Mouse (Mus musculus) right cerebral cortex, postnatal 4 days (tissue): ENCODE measurements around the gene Dpp6.
A peak's percentile ranks its signal among the peaks of the same experiment; 100 is the strongest.

Source experiments
- DNase-seq: peaks from one replicate; pipeline ENCODE4 v3.0.0-alpha.2; 2022

Dpp6 gene

DNA sequence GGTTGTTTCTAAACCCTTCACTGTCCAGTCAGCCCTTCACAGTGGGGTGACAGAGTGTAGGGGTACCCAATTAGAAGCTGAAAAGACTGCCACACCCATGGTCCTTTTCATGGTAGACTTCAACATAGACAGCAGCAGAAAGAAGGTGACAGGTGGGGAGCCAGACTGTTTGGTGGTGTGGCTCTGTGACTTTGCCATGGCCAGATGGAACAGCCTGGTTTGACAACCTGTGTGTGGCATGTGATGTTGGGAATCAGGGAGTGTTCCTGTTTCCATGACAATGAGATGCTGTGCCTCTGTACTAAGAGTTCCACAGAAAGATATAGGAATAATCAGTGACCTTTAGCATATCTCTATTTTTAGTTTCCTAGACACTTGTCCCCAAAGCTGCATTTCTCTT lies 386.1 kb downstream of the Dpp6 start:
- no peak for DNase-seq

DNA sequence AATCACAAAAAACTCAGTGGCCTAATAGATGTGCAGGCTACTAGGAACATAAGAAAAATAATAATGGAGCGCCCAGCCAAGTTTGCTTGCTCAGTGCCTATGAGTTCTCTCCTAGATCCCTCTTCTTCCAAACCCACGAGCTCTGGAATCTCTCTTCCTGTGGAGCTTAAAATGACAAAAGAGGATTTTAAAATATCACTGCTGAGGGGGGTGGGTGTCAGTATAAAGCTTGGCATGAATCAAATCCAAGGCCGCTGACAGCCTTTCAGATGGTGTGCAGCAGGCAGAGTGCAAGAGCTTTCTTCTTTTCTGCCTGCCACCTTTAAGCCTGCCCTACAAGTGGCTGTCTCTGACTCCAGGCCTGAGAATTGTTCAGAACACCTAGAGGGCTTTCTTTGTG lies 387.7 kb downstream of the Dpp6 start:
- no peak for DNase-seq

DNA sequence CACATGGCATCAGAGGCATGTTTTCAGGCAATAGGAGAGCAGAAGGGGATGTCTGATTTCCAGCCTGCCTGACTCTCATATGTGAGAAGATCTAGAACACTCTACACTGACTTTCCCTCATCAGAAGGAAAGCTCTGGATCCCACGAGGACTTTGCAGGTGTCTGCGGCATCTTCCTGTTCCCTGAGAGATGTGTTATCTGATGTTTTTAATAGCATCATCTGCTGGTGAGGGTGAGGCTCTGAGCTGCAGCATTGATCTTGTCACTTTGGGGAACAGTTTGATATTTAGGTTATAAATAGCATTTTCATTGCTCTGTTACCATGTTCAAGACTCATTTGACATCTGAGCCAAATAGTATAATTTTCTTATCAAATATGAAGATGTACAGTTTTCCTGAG lies 388.8 kb downstream of the Dpp6 start:
- DNase-seq = no peak

DNA sequence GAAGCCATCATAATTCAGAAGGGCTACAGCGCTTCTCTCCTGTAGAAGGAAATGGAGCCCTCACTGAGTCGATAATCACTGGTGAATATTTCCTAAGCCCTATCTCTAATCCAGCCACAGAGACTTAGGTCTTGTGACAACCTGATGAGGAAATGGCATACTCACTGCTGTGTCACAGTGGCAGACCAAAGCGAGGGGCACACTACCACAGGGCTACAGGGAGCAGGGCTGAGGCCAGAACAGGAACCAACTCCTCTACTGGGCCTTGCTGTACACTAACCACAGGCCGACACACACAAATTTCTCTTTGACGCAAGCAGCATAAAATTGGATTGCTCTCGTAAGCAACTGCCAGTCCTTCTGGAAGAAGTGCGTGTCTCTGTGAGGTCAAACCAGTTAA lies 389.2 kb downstream of the Dpp6 start:
- DNase-seq = no peak

DNA sequence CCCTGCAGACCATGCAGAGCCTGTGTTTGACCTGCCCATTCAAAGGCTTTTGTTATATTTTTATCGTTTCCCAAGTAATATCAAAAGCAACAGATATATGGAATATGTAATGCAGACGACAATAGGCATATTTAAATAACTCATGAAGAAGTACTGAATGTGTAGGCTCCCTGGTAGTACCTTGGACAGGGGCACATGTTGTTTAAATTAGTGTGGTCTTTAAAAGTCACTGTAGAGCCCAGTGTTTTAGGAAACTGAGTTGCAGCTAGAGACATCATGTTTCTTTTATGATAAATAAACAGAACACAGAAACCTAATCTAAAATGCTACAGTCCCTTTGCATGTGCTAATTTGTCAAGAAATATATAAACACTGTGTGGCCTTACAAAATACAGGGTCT lies 403.1 kb downstream of the Dpp6 start:
- DNase-seq = no peak

DNA sequence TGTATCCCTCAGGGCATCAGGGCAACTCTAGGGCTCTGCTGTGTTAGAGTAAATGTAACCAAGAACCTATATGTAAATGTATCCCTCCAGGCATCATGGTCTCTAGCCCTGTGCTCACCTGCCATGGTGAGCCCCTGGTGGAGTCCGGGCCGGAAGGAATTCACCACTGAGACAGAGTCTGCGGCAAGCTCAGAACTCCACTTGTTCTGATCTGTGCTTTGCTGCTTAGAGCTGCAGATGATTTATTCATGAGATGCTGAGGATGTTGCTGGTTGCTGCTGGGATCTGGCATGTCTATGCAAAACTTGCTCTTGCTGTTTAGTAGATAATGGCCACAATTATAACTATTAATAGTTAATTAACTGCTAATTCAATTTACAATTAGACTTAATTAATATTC lies 425.1 kb downstream of the Dpp6 start:
- no peak for DNase-seq

DNA sequence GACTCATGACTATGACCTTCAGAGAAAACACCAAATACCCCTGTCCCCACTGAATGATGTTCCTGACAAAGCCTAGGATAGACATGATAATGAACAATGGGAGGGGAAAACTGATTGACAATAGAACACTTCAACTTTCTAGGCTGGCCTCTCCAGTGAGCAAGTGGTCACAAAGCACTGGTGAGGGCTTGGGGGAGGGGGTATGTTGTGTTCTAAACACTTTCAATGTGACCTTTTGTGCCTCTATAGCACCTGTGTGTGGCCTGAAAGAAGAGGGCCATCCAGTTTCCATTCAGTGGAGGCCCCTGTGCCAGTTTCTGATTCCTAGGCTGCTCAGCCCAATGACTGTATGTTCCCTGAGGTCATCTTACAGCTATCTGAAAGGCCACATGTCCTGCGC lies 426.2 kb downstream of the Dpp6 start:
- DNase-seq = no peak

DNA sequence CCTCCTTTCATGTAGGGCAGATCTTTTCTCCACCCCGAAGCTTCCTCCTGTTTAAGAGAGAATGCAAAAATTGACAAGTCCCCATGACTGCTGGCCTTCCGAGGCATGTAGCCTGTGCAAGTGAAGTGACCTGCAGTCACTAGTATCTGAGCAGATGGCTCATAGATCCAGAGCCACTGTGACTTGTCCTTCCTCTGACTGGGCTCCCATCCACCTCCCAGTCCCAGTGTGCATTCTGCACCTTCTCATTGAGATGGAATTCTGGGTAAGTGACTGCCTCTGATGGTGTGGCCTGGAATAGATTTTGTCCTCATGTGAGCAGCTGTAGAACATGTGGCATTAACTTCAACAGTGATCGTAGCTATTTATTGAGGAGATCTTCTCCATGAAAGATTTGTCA lies 430.8 kb downstream of the Dpp6 start:
- DNase-seq = no peak

DNA sequence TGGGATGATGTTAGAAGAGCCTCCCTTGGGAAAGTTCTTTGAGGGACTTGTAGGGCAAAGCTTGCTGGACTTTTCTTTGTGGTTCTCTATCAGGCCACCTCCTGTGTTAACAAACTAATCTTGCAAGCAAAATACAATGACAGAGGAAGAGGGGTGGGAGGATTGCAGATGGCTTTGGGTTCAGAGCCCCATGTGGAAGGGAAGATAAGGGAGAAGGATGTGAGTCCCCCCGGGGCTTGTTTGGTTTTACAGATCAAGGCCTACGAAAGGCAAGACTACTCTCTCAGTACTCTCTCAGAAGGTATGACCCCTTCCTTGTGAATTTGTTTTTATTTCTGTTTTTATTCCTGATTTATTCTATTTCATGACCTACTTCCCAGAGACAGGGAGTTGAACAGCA lies 431.7 kb downstream of the Dpp6 start:
- DNase-seq = no peak

DNA sequence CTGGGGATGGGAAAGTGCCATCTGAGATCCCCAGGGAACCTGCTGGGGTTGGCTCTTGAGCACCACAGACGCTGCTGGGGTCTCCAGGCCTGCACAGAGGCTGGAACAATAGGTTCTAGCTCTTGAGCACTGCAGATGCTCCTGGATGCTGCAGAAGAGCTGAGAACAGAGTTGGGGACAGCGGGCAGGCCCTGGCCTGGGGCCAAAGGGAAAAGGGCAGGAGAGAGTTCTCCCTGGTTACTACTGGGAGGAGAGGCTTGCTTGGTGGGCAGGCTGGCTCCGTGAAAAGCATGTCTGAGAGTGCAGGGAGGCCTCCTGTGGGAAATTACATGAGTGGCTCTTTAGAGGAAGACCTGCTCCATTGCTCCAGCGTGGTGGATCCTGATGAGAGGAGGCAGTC lies 432.9 kb downstream of the Dpp6 start:
- no peak for DNase-seq

DNA sequence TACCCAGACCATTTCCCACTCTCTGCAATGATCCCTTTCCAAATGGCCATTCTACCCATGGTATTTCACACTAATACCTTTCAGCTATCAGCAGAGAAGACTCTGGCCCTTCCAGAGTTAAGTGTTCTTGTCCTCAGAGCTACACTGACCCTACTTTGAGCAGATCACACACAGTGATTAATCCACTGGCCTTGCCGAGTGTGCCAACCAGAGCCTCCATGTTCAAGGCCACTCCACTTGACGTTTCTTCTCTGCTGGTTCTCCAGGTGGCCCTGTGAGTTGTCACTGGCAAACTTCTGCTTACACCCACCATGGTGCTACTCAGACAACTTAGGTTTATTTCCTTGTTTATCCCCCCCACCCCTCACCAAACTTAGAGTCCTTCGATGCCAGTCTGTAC lies 433.9 kb downstream of the Dpp6 start:
- DNase-seq = no peak

DNA sequence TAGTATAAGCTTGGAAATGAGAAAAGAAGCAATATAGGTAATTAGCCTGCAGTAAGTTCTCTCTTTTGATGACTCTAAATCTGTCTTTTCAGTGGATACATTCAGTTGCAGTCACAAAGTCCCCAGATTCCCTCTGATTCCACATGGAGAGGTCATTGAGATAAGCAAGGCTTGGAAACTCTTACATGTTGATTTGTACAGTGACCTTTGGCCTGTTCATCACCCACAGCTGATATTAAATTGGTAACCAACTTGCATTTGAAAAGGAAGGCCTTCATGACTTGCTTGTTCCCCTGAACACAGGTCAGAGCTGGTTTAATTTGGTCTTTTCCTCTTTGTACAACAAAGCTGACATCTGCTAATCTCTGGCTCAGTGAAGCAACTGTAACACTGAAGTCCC lies 434.4 kb downstream of the Dpp6 start:
- DNase-seq = no peak

DNA sequence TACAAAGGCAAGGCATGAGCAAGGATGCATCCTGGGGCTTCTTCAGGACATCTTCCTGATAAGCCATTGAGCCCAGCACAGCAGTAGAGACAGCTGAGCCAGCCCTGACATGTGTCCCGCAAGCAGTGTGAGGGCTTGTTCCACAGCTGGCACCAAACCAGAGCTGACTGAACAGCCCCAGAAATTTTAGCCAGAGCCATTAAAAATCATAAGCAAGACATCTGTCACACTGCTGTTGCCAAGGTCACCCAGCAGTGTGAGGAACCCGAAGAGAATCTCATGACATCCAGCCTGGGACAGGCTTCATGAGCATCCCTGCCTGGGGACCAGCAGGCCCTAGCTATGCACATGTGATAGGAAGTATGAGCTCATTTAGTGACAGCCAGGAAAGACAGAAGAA lies 438.2 kb downstream of the Dpp6 start:
- no peak for DNase-seq

DNA sequence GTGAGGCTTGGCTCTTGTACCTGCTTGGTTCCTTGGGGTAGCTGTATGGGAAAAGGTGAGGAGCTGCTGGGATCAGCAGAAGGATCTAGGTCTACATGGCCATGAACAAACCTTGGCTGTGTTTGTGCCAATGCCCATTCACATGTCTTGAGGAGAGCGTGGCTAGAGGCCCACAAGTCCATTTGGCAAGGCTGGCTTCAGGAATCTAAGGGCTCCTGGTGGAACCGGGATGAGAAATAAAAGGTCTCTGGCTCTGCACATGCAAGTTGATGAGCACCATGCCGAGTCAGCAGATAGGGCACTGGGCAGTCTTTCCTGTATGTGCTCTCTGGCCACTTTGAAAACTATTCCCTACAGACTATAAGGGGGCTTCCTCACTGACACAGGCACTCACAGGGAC lies 441.6 kb downstream of the Dpp6 start:
- DNase-seq = no peak

DNA sequence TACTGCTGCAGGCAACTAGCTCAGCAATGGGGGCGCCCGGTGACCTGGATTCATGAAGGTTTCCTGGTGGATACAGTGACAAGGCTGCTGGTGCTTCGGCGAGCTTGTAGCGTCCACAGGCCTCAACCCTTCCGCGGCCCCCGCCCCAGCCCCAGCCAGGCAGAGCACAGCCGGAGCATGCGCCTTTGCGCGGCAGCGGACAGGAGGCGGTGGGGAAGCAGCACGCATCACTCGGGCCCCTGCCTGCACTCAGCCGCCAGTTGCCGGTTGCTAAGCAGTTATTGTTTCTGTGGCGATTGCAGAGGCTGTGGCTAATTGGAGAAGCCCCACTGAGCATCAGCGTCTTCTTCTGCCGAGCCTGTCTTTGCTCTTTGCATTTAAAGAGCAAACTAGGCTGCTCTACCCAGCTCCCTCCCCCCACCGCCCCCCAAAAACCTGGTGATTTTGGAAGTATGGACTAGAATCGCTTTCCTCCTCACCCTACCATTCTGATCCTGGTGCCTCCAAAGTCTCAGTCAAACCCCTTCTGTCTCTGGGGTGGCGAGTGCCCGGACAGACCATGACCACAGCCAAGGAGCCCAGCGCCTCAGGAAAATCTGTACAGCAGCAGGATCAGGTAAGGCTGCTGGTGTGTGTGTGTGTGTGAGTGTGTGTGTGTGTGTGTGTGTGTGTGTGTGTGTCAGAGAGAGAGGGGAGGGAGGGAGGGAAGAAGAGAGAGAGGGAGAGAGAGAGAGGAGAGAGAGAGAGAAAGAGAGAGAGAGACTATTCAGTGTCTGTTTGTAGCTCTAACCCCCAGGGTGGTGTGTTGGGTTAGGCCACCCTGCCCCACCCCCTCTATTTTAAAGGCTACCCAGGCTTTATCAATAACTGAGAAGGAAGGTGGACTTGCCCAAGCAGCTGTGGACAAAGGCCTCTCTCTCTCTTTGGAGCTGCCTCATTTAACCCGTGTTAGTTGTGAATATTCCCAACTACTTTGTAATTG lies 445.0 kb downstream of the Dpp6 start:
- peak; percentile 71 for DNase-seq

DNA sequence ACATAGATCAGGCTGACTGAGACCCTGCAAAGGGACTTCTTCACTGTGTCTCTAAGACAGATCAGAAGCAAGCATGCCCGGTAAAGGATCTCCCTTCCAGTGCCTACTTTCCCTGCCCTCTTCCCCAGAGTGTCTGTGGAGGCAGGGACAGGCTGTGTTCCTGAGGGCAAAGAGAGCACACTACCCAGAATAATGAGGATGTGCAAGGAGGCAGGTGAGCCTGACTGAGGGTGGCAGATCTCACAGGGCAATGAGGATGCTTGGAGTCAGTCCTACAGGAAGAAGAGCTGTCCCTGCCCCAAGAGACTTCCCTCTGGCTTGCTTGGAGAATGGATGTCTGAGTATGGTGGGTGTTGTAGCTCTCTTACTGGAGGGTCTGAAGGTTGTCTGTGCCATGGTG lies 445.7 kb downstream of the Dpp6 start:
- no peak for DNase-seq

DNA sequence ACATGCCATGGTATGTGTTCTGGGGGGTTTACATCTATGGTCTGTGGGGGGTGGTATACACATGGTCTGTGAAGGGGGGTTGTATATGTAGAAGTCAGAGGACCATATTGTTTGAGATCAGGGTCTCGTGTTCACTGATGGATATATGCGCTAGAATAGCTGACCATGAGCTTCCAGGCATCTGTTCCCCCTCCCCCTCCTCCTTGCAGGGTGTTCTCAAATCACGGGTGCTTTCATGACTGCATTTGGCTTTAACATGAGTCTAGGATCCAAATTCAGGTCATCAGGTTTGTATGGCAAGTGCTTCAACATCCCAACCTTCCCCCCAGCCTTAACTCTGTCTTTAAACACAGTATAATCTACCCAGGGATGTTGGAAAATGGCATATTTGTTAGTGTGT lies 448.3 kb downstream of the Dpp6 start:
- no peak for DNase-seq

DNA sequence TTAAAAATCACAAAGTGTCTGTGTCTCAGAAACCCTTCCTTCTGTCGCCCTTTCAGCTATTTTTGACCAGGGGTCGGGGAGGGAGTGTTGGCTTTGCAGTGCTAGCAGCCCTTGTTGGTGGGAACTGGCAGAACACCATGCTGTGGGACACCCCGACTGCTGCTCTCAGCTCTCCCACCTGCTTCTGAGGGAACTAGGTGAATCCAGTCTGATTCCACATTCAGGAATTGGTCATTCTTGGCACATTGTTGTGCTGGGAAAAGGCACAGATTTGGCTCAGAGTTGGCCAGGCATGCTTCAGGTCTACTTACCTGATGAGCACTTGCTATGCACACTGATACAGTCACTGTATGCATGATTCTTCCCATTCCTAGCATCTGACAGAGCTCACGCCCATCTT lies 454.3 kb downstream of the Dpp6 start:
- DNase-seq = no peak

DNA sequence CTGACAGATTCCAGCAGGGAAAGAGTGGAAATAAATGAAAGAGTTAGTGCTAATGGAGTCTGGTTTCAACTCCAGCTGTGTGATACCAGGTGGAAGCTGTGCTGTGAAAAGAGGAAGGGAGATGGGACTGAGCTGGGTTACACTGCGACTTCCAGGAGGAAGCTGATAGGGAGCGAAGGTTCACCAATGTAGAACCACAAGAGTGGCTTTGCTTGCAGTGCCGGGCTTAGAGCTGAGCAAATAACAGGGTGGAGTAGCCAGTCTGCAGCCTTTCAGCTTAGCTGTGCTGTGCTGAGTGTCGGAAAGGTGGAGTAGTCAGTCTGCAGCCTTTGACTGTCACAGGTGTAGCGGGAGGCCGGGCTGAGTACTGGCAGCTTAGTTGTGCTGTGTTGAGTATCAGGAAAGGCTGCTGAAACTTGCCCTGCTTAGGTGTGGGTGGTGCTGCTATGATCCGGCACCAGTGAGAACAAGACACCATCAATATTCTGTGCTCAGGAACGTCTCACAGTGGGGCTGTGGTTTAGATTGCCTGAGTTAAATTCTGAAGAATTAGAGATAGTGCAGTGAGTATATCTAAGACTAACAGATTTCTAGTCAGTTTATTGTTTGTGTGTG lies 457.9 kb downstream of the Dpp6 start:
- DNase-seq = no peak

DNA sequence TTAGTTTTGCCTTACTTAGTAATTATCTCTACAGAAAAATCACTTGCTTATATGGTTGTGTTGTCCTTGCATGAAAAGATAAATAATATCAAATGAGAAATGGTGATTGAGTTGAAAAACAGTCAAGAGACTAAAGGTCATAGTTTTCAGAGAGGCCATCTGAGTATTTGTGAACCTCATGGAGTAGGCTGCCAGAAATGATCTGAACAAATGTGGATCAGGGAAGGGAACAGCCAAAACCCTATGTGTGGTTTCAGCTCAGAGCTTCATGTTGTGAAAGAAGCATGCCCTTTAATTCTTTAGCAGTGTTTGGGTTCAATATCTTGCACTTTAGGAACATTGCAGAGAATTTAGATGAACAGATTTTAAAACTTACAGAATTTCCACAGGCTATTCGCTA lies 458.9 kb downstream of the Dpp6 start:
- no peak for DNase-seq

DNA sequence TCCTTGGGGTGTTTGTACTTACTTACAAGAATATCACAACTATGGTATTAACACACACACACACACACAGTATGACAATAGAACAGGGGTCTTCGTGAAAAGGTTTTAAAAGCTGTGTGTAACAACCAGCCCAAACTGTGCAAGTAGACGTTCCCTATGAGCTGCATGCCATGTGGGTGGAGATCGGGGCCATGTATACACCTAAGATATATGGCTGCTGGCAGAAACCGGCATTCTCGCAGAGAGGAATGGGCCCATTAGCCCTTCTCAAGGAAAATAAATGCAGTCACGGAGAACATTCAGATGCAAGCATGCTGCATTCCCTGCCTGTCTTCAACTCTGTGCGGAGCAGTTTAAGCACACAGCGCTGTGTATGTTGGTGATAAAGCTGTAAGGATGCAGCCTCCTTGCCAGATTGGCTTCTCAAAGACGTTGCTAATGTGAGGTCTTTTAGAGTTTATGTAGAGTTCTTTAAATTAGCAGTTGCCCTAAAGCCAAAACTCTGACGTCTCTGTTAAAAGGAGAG lies 461.2 kb downstream of the Dpp6 start:
- DNase-seq = no peak

DNA sequence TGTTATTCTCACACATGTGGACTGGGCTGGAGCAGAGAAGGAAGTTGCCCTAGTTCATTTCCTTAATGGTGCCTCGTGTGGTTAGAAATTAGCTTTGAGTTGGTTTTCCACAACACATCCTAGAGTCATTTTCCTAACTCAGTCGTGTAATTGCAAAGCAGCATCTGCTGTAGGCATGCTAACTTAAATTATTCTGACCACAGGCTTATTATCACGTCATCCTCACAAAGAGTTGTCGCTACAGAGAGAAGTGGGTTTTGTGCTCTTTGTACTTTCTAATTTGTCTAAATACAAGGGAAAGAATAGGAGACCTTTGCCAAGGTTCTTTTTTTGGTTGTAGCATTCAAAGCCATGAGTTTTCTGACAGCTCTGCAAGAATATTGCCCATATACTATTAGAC lies 469.9 kb downstream of the Dpp6 start:
- DNase-seq = no peak

DNA sequence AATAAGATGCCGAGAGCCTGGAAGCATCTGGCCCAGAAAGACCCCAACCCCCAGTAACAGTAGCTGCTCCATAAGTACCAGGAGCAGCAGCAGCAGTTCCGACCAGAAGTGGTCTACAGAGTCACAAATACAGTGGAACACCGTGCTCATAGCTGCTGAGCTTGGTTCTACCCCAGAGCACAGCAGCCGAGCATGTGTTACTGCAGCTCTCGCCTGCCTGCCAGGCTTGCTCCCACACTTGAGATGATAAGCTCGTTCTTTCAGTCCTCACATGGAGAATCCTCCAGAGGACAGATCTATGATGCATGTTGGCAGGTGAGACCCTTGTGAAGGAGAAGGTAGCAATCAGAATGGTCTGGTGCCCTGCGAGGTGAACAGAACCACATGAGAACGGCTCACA lies 474.4 kb downstream of the Dpp6 start:
- DNase-seq = no peak

DNA sequence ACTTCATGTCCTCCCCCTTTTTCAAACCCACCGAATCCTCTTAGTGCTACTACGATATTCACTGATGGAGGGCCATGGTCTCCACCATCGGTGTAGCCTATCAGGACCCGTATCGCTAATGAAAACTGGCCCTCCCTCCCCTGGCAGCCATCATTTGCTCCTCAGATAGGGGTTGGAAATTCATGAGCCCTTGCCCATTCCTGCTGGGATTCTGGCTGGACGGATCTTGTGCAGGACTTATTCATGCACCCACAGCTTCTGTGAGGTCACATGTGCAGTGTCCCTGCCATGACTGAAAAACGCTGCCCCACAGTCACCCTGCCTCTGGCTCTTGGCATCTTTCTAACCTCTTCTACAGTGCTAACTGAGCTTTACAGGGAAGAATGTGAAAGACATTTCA lies 475.2 kb downstream of the Dpp6 start:
- no peak for DNase-seq

DNA sequence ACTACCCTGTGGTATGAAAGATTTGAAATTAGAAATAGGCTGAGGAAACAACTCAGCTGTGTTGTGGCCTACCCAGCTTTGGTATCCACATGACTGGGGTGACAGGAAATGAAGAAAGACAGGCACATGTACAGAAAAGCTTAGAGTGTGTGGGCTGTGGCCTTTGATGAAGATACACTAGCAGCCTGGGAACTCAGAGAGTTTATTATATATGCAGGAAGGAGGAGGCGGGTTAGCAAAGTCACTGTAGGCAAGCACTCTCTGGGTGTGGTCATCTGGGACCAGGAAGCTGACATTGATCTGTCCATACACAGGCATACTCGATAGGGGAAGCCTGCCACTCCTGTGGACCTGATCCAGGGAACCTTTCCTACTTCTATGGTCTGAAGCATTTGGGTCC lies 487.1 kb downstream of the Dpp6 start:
- DNase-seq = no peak
